Mouse (Mus musculus) ES-Bruce4 (cell line): ENCODE measurements at regions not wholly inside any gene's neighbourhood (a gene's known extent, or its start where the extent isn't known, plus 50 kb on each side); places are given as distances from the start of the nearest gene placed in this dataset.

ENCODE experiments used
- H3K27ac ChIP-seq: 2 replicates; pipeline ENCODE4 v1.5.1; 2012; ENCODE audit warnings: low read length, inconsistent platforms; ENCODE audit not compliant: insufficient read depth
- H3K27me3 ChIP-seq: 2 replicates; pipeline ENCODE4 v1.6.1; 2012; ENCODE audit warnings: mild to moderate bottlenecking, low read length, inconsistent platforms; ENCODE audit not compliant: control insufficient read depth, poor library complexity, insufficient read depth, severe bottlenecking
- H3K36me3 ChIP-seq: 2 replicates; pipeline ENCODE4 v1.6.1; 2012; ENCODE audit warnings: inconsistent platforms, mild to moderate bottlenecking, low read length, moderate library complexity; ENCODE audit not compliant: control insufficient read depth, poor library complexity, insufficient read depth, severe bottlenecking
- H3K4me1 ChIP-seq: one replicate; pipeline ENCODE4 v1.8.1; 2011; ENCODE audit warnings: low read length; ENCODE audit not compliant: control insufficient read depth, insufficient read depth
- H3K4me3 ChIP-seq: 2 replicates; pipeline ENCODE4 v1.5.1; 2011; ENCODE audit warnings: low read depth, mild to moderate bottlenecking, low read length
- H3K9ac ChIP-seq: 2 replicates; pipeline ENCODE4 v1.6.1; 2012; ENCODE audit warnings: low read depth, mild to moderate bottlenecking, inconsistent platforms; ENCODE audit not compliant: poor library complexity, severe bottlenecking
- H3K9me3 ChIP-seq: replicated peaks from 2 replicates; pipeline ENCODE4 v1.6.1; 2012; ENCODE audit warnings: mild to moderate bottlenecking, low read length, inconsistent platforms; ENCODE audit not compliant: control insufficient read depth, poor library complexity, insufficient read depth, severe bottlenecking
- CTCF ChIP-seq: IDR thresholded peaks from one replicate; pipeline ENCODE4 v1.8.1; 2011; ENCODE audit warnings: low read depth, low read length
- EP300 ChIP-seq: IDR thresholded peaks from 2 replicates; pipeline ENCODE4 v1.6.1; 2011; ENCODE audit warnings: low read depth, low read length; ENCODE audit not compliant: insufficient read depth
- POLR2A ChIP-seq: IDR thresholded peaks from one replicate; pipeline ENCODE4 v1.8.1; 2011; ENCODE audit warnings: low read length; ENCODE audit not compliant: insufficient read depth

GRCm38 (mm10) chr15:88473221-88473620 lies 126.9 kb upstream of the Zdhhc25 start:
- Histone ChIP-seq H3K9me3 (no peaks in the 10 kb centered on the region), H3K4me1 (no peaks in the 10 kb centered on the region), H3K27ac (no peak overlapping the region), H3K4me3 (no peak overlapping the region), H3K36me3 (no peaks in the 10 kb centered on the region), H3K27me3 (no peaks in the 10 kb centered on the region), H3K9ac (no peak overlapping the region)
- no peak for TF ChIP-seq POLR2A
- TF ChIP-seq EP300 = no peak
- no peak for TF ChIP-seq CTCF

- no peak for TF ChIP-seq EP300
- no peak for TF ChIP-seq CTCF
- no peak for TF ChIP-seq POLR2A
- H3K36me3 ChIP-seq = no peaks in the 10 kb centered on the region
- no peaks in the 10 kb centered on the region for H3K27me3 ChIP-seq
- no peak overlapping the region for H3K4me3 ChIP-seq
- no peak overlapping the region for H3K9ac ChIP-seq
- H3K27ac ChIP-seq = no peak overlapping the region
- no peaks in the 10 kb centered on the region for H3K4me1 ChIP-seq
- H3K9me3 ChIP-seq = no peaks in the 10 kb centered on the region
Observed at GRCm38 (mm10) chr15:88483471-88483870, 116.6 kb upstream of the Zdhhc25 start.

- H3K4me3 ChIP-seq = no peak overlapping the region
- no peaks in the 10 kb centered on the region for H3K36me3 ChIP-seq
- H3K27me3 ChIP-seq = no peaks in the 10 kb centered on the region
- H3K9me3 ChIP-seq = no peaks in the 10 kb centered on the region
- TF ChIP-seq POLR2A (no peak), EP300 (no peak), CTCF (no peak)
- H3K27ac ChIP-seq = no peak overlapping the region
- no peak overlapping the region for H3K9ac ChIP-seq
- H3K4me1 ChIP-seq = no peaks in the 10 kb centered on the region
Observed at GRCm38 (mm10) chr15:88489715-88490114, 110.4 kb upstream of the Zdhhc25 start.

- TF ChIP-seq EP300 (no peak), CTCF (no peak), POLR2A (no peak)
- no peaks in the 10 kb centered on the region for H3K4me1 ChIP-seq
- no peak overlapping the region for H3K27ac ChIP-seq
- H3K9me3 ChIP-seq = no peaks in the 10 kb centered on the region
- H3K27me3 ChIP-seq = no peaks in the 10 kb centered on the region
- H3K4me3 ChIP-seq = no peak overlapping the region
- no peak overlapping the region for H3K9ac ChIP-seq
- no peaks in the 10 kb centered on the region for H3K36me3 ChIP-seq
Observed at GRCm38 (mm10) chr15:88490316-88491090, 109.6 kb upstream of the Zdhhc25 start.

GRCm38 (mm10) chr15:88491091-88491366 lies 109.1 kb upstream of the Zdhhc25 start:
- H3K27ac ChIP-seq = no peak overlapping the region

GRCm38 (mm10) chr15:88497957-88498356 lies 102.1 kb upstream of the Zdhhc25 start:
- H3K27ac ChIP-seq = no peak overlapping the region
- H3K9ac ChIP-seq = no peak overlapping the region
- no peak overlapping the region for H3K4me3 ChIP-seq
- H3K4me1 ChIP-seq = no peaks in the 10 kb centered on the region
- no peaks in the 10 kb centered on the region for H3K27me3 ChIP-seq
- H3K9me3 ChIP-seq = no peaks in the 10 kb centered on the region
- no peak for TF ChIP-seq CTCF
- TF ChIP-seq POLR2A = no peak
- no peak for TF ChIP-seq EP300
- no peaks in the 10 kb centered on the region for H3K36me3 ChIP-seq

More at GRCm38 (mm10) chr15:88491091-88491366, 109.1 kb upstream of the Zdhhc25 start:
- Histone ChIP-seq H3K4me1 (no peaks in the 10 kb centered on the region), H3K36me3 (no peaks in the 10 kb centered on the region), H3K4me3 (no peak overlapping the region), H3K9me3 (no peaks in the 10 kb centered on the region), H3K9ac (no peak overlapping the region), H3K27me3 (no peaks in the 10 kb centered on the region)
- no peak for TF ChIP-seq POLR2A
- TF ChIP-seq CTCF = no peak
- TF ChIP-seq EP300 = no peak
